Mouse (Mus musculus): ENCODE data around the gene Fam117a. TPM values are rescaled to one million over a fixed set of nuclear protein-coding genes. Genes with fewer than 3 reads are reported as not detected.
"Not testable (repeated sequence)": the region's sequence is repeated elsewhere in the genome, so short reads cannot be mapped to it uniquely, and the experiment has no call there.

Gene Fam117a
- polyA plus RNA-seq, 1 experiment = 20.8 TPM

- WGBS = 76% methylated on average over 16 of the region's 16 CpGs
- no peaks in the 10 kb centered on the region for H3K36me3 ChIP-seq (ENCODE audit: control insufficient read depth, insufficient read depth, low read length)
- no peak overlapping the region for H3K27ac ChIP-seq (ENCODE audit: insufficient read depth, low read depth, low read length)
- H3K4me1 ChIP-seq (ENCODE audit: control insufficient read depth, insufficient read depth, low read length) = no peaks in the 10 kb centered on the region
- no peak for DNase-seq
- no peak for TF ChIP-seq CTCF (conservative IDR thresholded peaks at IDR 0.05; ENCODE audit: insufficient read depth, insufficient read length, low read depth, low read length)
- no peak for TF ChIP-seq POLR2A (IDR thresholded peaks at IDR 0.05; ENCODE audit: low read depth, low read length)
- H3K4me3 ChIP-seq (ENCODE audit: insufficient read depth, low read depth, low read length) = no peak overlapping the region
- no peaks in the 10 kb centered on the region for H3K27me3 ChIP-seq (replicated peaks; ENCODE audit: control insufficient read depth, insufficient read depth, low read length)
These were observed 66.8 kb downstream of the Fam117a start for GRCm38 (mm10) chr11:95403382-95404340.

- peak; percentile 25 for DNase-seq
- H3K4me1 ChIP-seq (ENCODE audit: control insufficient read depth, insufficient read depth, low read length) = no peaks in the 10 kb centered on the region
- no peaks in the 10 kb centered on the region for H3K27me3 ChIP-seq (replicated peaks; ENCODE audit: control insufficient read depth, insufficient read depth, low read length)
- TF ChIP-seq CTCF (conservative IDR thresholded peaks at IDR 0.05; ENCODE audit: insufficient read depth, insufficient read length, low read depth, low read length) (no peak), POLR2A (IDR thresholded peaks at IDR 0.05; ENCODE audit: low read depth, low read length) (no peak)
- no peak overlapping the region for H3K27ac ChIP-seq (ENCODE audit: insufficient read depth, low read depth, low read length)
- WGBS = 53% methylated on average over 4 of the region's 4 CpGs
- no peak overlapping the region for H3K4me3 ChIP-seq (ENCODE audit: insufficient read depth, low read depth, low read length)
- H3K36me3 ChIP-seq (ENCODE audit: control insufficient read depth, insufficient read depth, low read length) = no peaks in the 10 kb centered on the region
These were observed 69.0 kb downstream of the Fam117a start for GRCm38 (mm10) chr11:95405771-95406170.

GRCm38 (mm10) chr11:95406398-95406797 is 69.6 kb downstream of the Fam117a start:
- 87% methylated on average over 5 of the region's 5 CpGs for WGBS
- not testable (repeated sequence) for H3K4me3 ChIP-seq (ENCODE audit: insufficient read depth, low read depth, low read length); H3K36me3 ChIP-seq (ENCODE audit: control insufficient read depth, insufficient read depth, low read length); DNase-seq; H3K27ac ChIP-seq (ENCODE audit: insufficient read depth, low read depth, low read length); H3K27me3 ChIP-seq (replicated peaks; ENCODE audit: control insufficient read depth, insufficient read depth, low read length); H3K4me1 ChIP-seq (ENCODE audit: control insufficient read depth, insufficient read depth, low read length)

GRCm38 (mm10) chr11:95409450-95410112 is 72.8 kb downstream of the Fam117a start:
- Histone ChIP-seq H3K27ac (ENCODE audit: insufficient read depth, low read depth, low read length) (no peak overlapping the region), H3K27me3 (replicated peaks; ENCODE audit: control insufficient read depth, insufficient read depth, low read length) (no peaks in the 10 kb centered on the region), H3K36me3 (ENCODE audit: control insufficient read depth, insufficient read depth, low read length) (no peaks in the 10 kb centered on the region), H3K4me3 (ENCODE audit: insufficient read depth, low read depth, low read length) (no peak overlapping the region), H3K4me1 (ENCODE audit: control insufficient read depth, insufficient read depth, low read length) (no peaks in the 10 kb centered on the region)
- no peak for DNase-seq
- WGBS = 91% methylated on average over 10 of the region's 10 CpGs
- TF ChIP-seq POLR2A (IDR thresholded peaks at IDR 0.05; ENCODE audit: low read depth, low read length) = no peak
- TF ChIP-seq CTCF (conservative IDR thresholded peaks at IDR 0.05; ENCODE audit: insufficient read depth, insufficient read length, low read depth, low read length) = no peak

GRCm38 (mm10) chr11:95411453-95412013 is 74.7 kb downstream of the Fam117a start:
- Histone ChIP-seq H3K27ac (ENCODE audit: insufficient read depth, low read depth, low read length) (no peak overlapping the region), H3K4me3 (ENCODE audit: insufficient read depth, low read depth, low read length) (no peak overlapping the region), H3K36me3 (ENCODE audit: control insufficient read depth, insufficient read depth, low read length) (no peaks in the 10 kb centered on the region), H3K27me3 (replicated peaks; ENCODE audit: control insufficient read depth, insufficient read depth, low read length) (no peaks in the 10 kb centered on the region), H3K4me1 (ENCODE audit: control insufficient read depth, insufficient read depth, low read length) (no peaks in the 10 kb centered on the region; the same call in 1 of the 2 replicates)
- TF ChIP-seq CTCF (conservative IDR thresholded peaks at IDR 0.05; ENCODE audit: insufficient read depth, insufficient read length, low read depth, low read length) (no peak), POLR2A (IDR thresholded peaks at IDR 0.05; ENCODE audit: low read depth, low read length) (no peak)
- DNase-seq = no peak
- 47% methylated on average over 6 of the region's 6 CpGs for WGBS

- Histone ChIP-seq H3K4me3 (ENCODE audit: insufficient read depth, low read depth, low read length) (no peak overlapping the region), H3K27me3 (replicated peaks; ENCODE audit: control insufficient read depth, insufficient read depth, low read length) (no peaks in the 10 kb centered on the region), H3K36me3 (ENCODE audit: control insufficient read depth, insufficient read depth, low read length) (no peaks in the 10 kb centered on the region), H3K4me1 (ENCODE audit: control insufficient read depth, insufficient read depth, low read length) (no peaks in the 10 kb centered on the region; the same call in 1 of the 2 replicates), H3K27ac (ENCODE audit: insufficient read depth, low read depth, low read length) (no peak overlapping the region)
- WGBS = 96% methylated on average over 3 of the region's 3 CpGs
- TF ChIP-seq CTCF (conservative IDR thresholded peaks at IDR 0.05; ENCODE audit: insufficient read depth, insufficient read length, low read depth, low read length) = no peak
- TF ChIP-seq POLR2A (IDR thresholded peaks at IDR 0.05; ENCODE audit: low read depth, low read length) = no peak
- peak; percentile 16 for DNase-seq
These were observed 75.8 kb downstream of the Fam117a start for GRCm38 (mm10) chr11:95412615-95413014.

Measured in kidney, adult 2 months (tissue).